Comparison of ENCODE assay signal across 18 mouse cellular contexts in the genomic region with DNA sequence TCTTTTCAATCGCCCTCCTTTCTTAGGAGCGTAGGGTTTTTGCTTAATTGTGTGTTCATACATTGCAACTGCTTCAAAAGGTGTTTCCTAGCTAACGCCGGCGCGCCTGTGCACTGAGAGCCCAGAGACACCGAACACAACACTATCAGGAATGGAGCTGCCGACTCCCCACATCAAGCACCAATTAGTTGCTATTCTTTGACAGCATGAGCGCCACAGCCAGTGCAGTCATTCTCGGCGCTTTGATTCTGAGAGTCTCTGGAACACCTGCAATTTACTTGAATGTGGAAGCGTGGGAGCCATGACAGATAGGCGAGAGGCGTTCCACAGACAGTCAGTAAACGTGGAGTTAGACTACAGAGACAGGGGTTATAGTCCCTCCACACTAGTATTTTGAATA. TPM values are rescaled to one million over a fixed set of nuclear protein-coding genes. Genes with fewer than 3 reads are reported as not detected.
DNase-seq lines count a peak whose midpoint lies in the region; ATAC-seq and TF ChIP-seq lines count a peak whose summit lies in the region.
"Had no signal": no experiment of that assay in that cellular context is flagged by ENCODE, and none has a peak within 500 bp of the region (broad histone marks: within the 10 kb centered on the region; RNA-seq: fewer than 3 reads in every experiment).

No protein-coding gene starts in this region.

- H3K36me3 ChIP-seq in heart, adult 2 months (ENCODE audit: control insufficient read depth, insufficient read depth, low read length), result no peaks in the 10 kb centered on the region
- H3K36me3 ChIP-seq in heart, embryonic 11.5 days (ENCODE audit: control insufficient read depth, insufficient read depth, low read length), result no peaks in the 10 kb centered on the region
- no peaks in the 10 kb centered on the region for H3K36me3 ChIP-seq in limb, embryonic 13.5 days
- no peaks in the 10 kb centered on the region for H3K36me3 ChIP-seq in limb, embryonic 10.5 days
- no peaks in the 10 kb centered on the region for H3K36me3 ChIP-seq in myocyte (ENCODE audit: control insufficient read depth, insufficient read depth)
- H3K36me3 ChIP-seq: embryonic facial prominence, embryonic 13.5 days; G1E; lung, embryonic 15.5 days had no signal

- H3K9me3 ChIP-seq in heart, embryonic 11.5 days (replicated peaks; ENCODE audit: control insufficient read depth, low read length), result no peaks in the 10 kb centered on the region
- H3K9me3 ChIP-seq in limb, embryonic 13.5 days, result peaks cover 3% of the 10 kb centered on the region; the same call in 1 of the 2 replicates
- no peaks in the 10 kb centered on the region for H3K9me3 ChIP-seq in limb, embryonic 10.5 days (replicated peaks)
- H3K9me3 ChIP-seq: embryonic facial prominence, embryonic 13.5 days; lung, embryonic 15.5 days had no signal

- H3ac ChIP-seq in myocyte (ENCODE audit: control insufficient read depth, insufficient read length), result no peak overlapping the region

- TF ChIP-seq POLR2A in heart, adult 2 months (IDR thresholded peaks at IDR 0.05; ENCODE audit: insufficient read depth, low read depth, low read length), result no peak
- TF ChIP-seq POLR2A in brain, embryonic 14.5 days (IDR thresholded peaks at IDR 0.05; ENCODE audit: borderline replicate concordance, extremely low read depth, insufficient read depth, insufficient read length, poor library complexity, severe bottlenecking), result no peak
- TF ChIP-seq POLR2A in myocyte (IDR thresholded peaks at IDR 0.05; ENCODE audit: insufficient read length, low read depth), result no peak

- H3K79me2 ChIP-seq in heart, adult 2 months (replicated peaks; ENCODE audit: control insufficient read depth, insufficient read depth, low read length), result no peaks in the 10 kb centered on the region
- H3K79me2 ChIP-seq in myocyte (ENCODE audit: control insufficient read depth, insufficient read depth), result no peaks in the 10 kb centered on the region

- intact Hi-C loops in heart, adult 2 months (cut with DNase I), result no loop called here

- 88% methylated on average over 15 of the region's 15 CpGs for WGBS in heart, adult 2 months
- WGBS in heart, embryonic 11.5 days (ENCODE audit: insufficient replicate concordance), result 88% methylated on average over 15 of the region's 15 CpGs
- 78% methylated on average over 15 of the region's 15 CpGs for WGBS in limb, embryonic 13.5 days
- 91% methylated on average over 15 of the region's 15 CpGs for WGBS in limb, embryonic 10.5 days

- H3K4me1 ChIP-seq in heart, adult 2 months (ENCODE audit: control insufficient read depth, insufficient read depth, low read length), result peaks cover 3% of the 10 kb centered on the region; the same call in 1 of the 2 replicates
- peaks cover 6% of the 10 kb centered on the region for H3K4me1 ChIP-seq in heart, embryonic 11.5 days (ENCODE audit: control insufficient read depth, insufficient read depth, low read length)
- peaks cover 23% of the 10 kb centered on the region for H3K4me1 ChIP-seq in limb, embryonic 13.5 days
- H3K4me1 ChIP-seq in limb, embryonic 10.5 days, result peaks cover 16% of the 10 kb centered on the region

- no peak for TF ChIP-seq EP300 in heart, adult 2 months (IDR thresholded peaks at IDR 0.05; ENCODE audit: insufficient read depth, low read depth, low read length)

- no peak overlapping the region for H3K4me2 ChIP-seq in heart, embryonic 11.5 days
- no peak overlapping the region for H3K4me2 ChIP-seq in limb, embryonic 13.5 days (replicated peaks)
- H3K4me2 ChIP-seq in myocyte (ENCODE audit: low read depth), result peak overlapping the region; percentile 55
- H3K4me2 ChIP-seq: embryonic facial prominence, embryonic 13.5 days; liver, embryonic 11.5 days; lung, embryonic 15.5 days had no signal

- H3K27ac ChIP-seq in heart, adult 2 months, result peak overlapping the region; percentile 69
- no peak overlapping the region for H3K27ac ChIP-seq in heart, embryonic 11.5 days (ENCODE audit: low read depth, low read length)
- no peak overlapping the region for H3K27ac ChIP-seq in limb, embryonic 13.5 days
- no peak overlapping the region for H3K27ac ChIP-seq in limb, embryonic 10.5 days
- H3K27ac ChIP-seq: embryonic facial prominence, embryonic 13.5 days; left cerebral cortex, adult 2 months; lung, embryonic 15.5 days had no signal

- no peak for TF ChIP-seq CTCF in heart, adult 2 months (IDR thresholded peaks at IDR 0.05)
- no peak for TF ChIP-seq CTCF in brain, embryonic 14.5 days (IDR thresholded peaks at IDR 0.05; ENCODE audit: borderline replicate concordance, extremely low read depth, insufficient read depth, insufficient read length)

- no peak for ATAC-seq in heart, embryonic 11.5 days (replicated peaks; ENCODE audit: insufficient number of reproducible peaks, low FRiP score, low TSS enrichment)
- ATAC-seq in limb, embryonic 13.5 days (ENCODE audit: low FRiP score, low read depth), result peak; percentile 35; the same call in 1 of the 2 replicates
- ATAC-seq in megakaryocyte, adult 5-6 weeks (ENCODE audit: poor library complexity, severe bottlenecking), result no peak
- ATAC-seq: inflammation-experienced regulatory T-cells, adult 6 months had no signal

- H3K9ac ChIP-seq in heart, adult 2 months (ENCODE audit: low read depth, low read length), result no peak overlapping the region
- H3K9ac ChIP-seq in heart, embryonic 11.5 days (ENCODE audit: low read depth, low read length), result no peak overlapping the region
- no peak overlapping the region for H3K9ac ChIP-seq in limb, embryonic 13.5 days
- H3K9ac ChIP-seq: embryonic facial prominence, embryonic 13.5 days; lung, embryonic 15.5 days had no signal

- peak overlapping the region; percentile 10; the same call in 1 of the 2 replicates for H3K4me3 ChIP-seq in heart, adult 2 months
- H3K4me3 ChIP-seq in heart, embryonic 11.5 days (ENCODE audit: low read depth, low read length), result no peak overlapping the region
- no peak overlapping the region for H3K4me3 ChIP-seq in limb, embryonic 13.5 days
- H3K4me3 ChIP-seq in limb, embryonic 10.5 days, result no peak overlapping the region
- H3K4me3 ChIP-seq in myocyte, result no peak overlapping the region
- H3K4me3 ChIP-seq: embryonic facial prominence, embryonic 13.5 days; left cerebral cortex, adult 2 months; lung, embryonic 15.5 days had no signal

- no peaks in the 10 kb centered on the region for H3K27me3 ChIP-seq in heart, adult 2 months (ENCODE audit: control insufficient read depth, insufficient read depth, low read length)
- no peaks in the 10 kb centered on the region for H3K27me3 ChIP-seq in heart, embryonic 11.5 days (ENCODE audit: control insufficient read depth, insufficient read depth, low read length)
- H3K27me3 ChIP-seq in limb, embryonic 13.5 days, result peaks cover 10% of the 10 kb centered on the region; the same call in 1 of the 2 replicates
- H3K27me3 ChIP-seq in limb, embryonic 10.5 days (ENCODE audit: low read depth, poor library complexity, severe bottlenecking), result no peaks in the 10 kb centered on the region
- H3K27me3 ChIP-seq in myocyte (ENCODE audit: control insufficient read depth, insufficient read depth, insufficient read length), result no peaks in the 10 kb centered on the region
- H3K27me3 ChIP-seq: embryonic facial prominence, embryonic 13.5 days; lung, embryonic 15.5 days had no signal

- no peak for DNase-seq in heart, adult 2 months
- no peak for DNase-seq in limb, embryonic 10.5 days (ENCODE audit: low spot score)
- peak; percentile 66 for DNase-seq in brain, embryonic 14.5 days (ENCODE audit: low read depth)
- DNase-seq: cerebellum, adult 8-10 months had no signal

TF ChIP-seq in myocyte, 11 proteins besides CTCF, POLR2A, EP300 and RAD21:
- TF ChIP-seq TCF3 (IDR thresholded peaks at IDR 0.05; ENCODE audit: insufficient read length, low read depth), result no peak
- TF ChIP-seq POLR2AphosphoS2 (IDR thresholded peaks at IDR 0.05; ENCODE audit: insufficient read length, low read depth), result no peak
- no peak for TF ChIP-seq MAX (IDR thresholded peaks at IDR 0.05; ENCODE audit: low read depth)
- TF ChIP-seq SRF (IDR thresholded peaks at IDR 0.05; ENCODE audit: control insufficient read depth, insufficient read length, low read depth), result no peak
- no peak for TF ChIP-seq MYOG (IDR thresholded peaks at IDR 0.05; ENCODE audit: control insufficient read depth in 1 of 3, insufficient read depth in 1 of 3, insufficient read length in 2 of 3, low read depth in 2 of 3)
- no peak for TF ChIP-seq REST (IDR thresholded peaks at IDR 0.05; ENCODE audit: insufficient read depth, insufficient read length)
- TF ChIP-seq USF1 (IDR thresholded peaks at IDR 0.05; ENCODE audit: low read depth), result no peak
- no peak for TF ChIP-seq E2F4 (IDR thresholded peaks at IDR 0.05; ENCODE audit: insufficient read depth)
- TF ChIP-seq CEBPB (IDR thresholded peaks at IDR 0.05; ENCODE audit: insufficient read depth, poor library complexity, severe bottlenecking), result no peak
- TF ChIP-seq MYOD1 (IDR thresholded peaks at IDR 0.05; ENCODE audit: control insufficient read depth in 1 of 3, insufficient read length in 2 of 3, low read depth in 2 of 3), result no peak
- no peak for TF ChIP-seq TCF12 (IDR thresholded peaks at IDR 0.05; ENCODE audit: insufficient read depth, poor library complexity, severe bottlenecking)
TF ChIP-seq in myocyte: peak in this region for 0.

RNA-seq across cellular contexts. Expression of a gene that starts 4.0 kb away (rescaled TPM):
- total RNA-seq in heart, adult 2 months (2021), result under 1 TPM; 0.37 to 0.41 TPM
- polyA plus RNA-seq in heart, adult 2 months (2012; rRNA removed), result 0.25 and 0.73 TPM in 2 replicates
- polyA plus RNA-seq in heart, embryonic 11.5 days (2014; fragmentation: Nextera tagmentation; extraction: Ambion mirVana), result not detected in 2 replicates
- polyA plus RNA-seq in limb, embryonic 13.5 days (2015; fragmentation: Nextera tagmentation; extraction: Ambion mirVana), result 0.29 and 0.32 TPM in 2 replicates
- polyA plus RNA-seq in limb, embryonic 10.5 days (2016; fragmentation: Nextera tagmentation; extraction: Ambion mirVana), result 0.08 TPM in 1 of 2 replicates, not detected in the other
- polyA plus RNA-seq in brain, embryonic 14.5 days (2012; rRNA removed), result not detected in 2 replicates
- 0.97 TPM for polyA plus RNA-seq in myocyte (2012; fragmentation: generic; extraction: Trizol)
- not detected in 2 replicates for total RNA-seq in megakaryocyte, adult 5-6 weeks (2015)
- not detected in 2 replicates for total RNA-seq in megakaryocyte, adult 5-6 weeks (2017)
- total RNA-seq: G1E; left cerebral cortex, adult 2 months; neutrophil, adult 5-6 weeks had no signal
- polyA plus RNA-seq: cortical plate, adult 2 months; G1E; hindbrain, embryonic 11.5 days; inflammation-experienced regulatory T-cells, adult 6 months; liver, embryonic 11.5 days; lung, embryonic 15.5 days; urinary bladder, adult 2 months had no signal
